Mouse (Mus musculus) lung, adult 2 months (tissue): ENCODE results near the gene Ptprm.

Experiments used
- CTCF ChIP-seq: fragments of 200-500 bp; IDR thresholded peaks from 2 replicates; pipeline ENCODE4 v1.5.1; 2011; ENCODE audit warnings: mild to moderate bottlenecking, low read length, control low read depth; ENCODE audit not compliant: insufficient read depth
- POLR2A ChIP-seq: fragments of 200-500 bp; IDR thresholded peaks from 2 replicates; pipeline ENCODE4 v1.6.1; 2011; ENCODE audit warnings: low read depth, mild to moderate bottlenecking, control low read depth, low read length, borderline replicate concordance; ENCODE audit errors: extremely low read depth

GRCm38 (mm10) chr17:67008137-67008536 is 346.1 kb downstream of the Ptprm start:
- TF ChIP-seq CTCF (no peak), POLR2A (no peak)
